Mouse (Mus musculus) kidney, embryonic 14.5 days (tissue): ENCODE measurements around the gene Map2k6. TPM values are rescaled to one million over a fixed set of nuclear protein-coding genes. Genes with fewer than 3 reads are reported as not detected.

Source experiments
- ATAC-seq: fragments of 200-750 bp; cut with Nextera tagmentation; 2 replicates; pipeline ENCODE4 v1.8.0; 2017; ENCODE audit warnings: moderate number of reproducible peaks, mild to moderate bottlenecking, moderate TSS enrichment, moderate library complexity; ENCODE audit not compliant: low FRiP score, low TSS enrichment
- H3K27ac ChIP-seq: fragments of 300-500 bp; sonication (generic); 2 replicates; pipeline ENCODE4 v1.5.1; 2014; ENCODE audit warnings: low read depth, mild to moderate bottlenecking, low read length, moderate library complexity, mixed read lengths
- H3K27me3 ChIP-seq: fragments of 300-500 bp; sonication (generic); 2 replicates; pipeline ENCODE4 v1.6.1; 2014; ENCODE audit warnings: mild to moderate bottlenecking, low read length; ENCODE audit not compliant: control insufficient read depth, insufficient read depth
- H3K36me3 ChIP-seq: fragments of 300-500 bp; sonication (generic); 2 replicates; pipeline ENCODE4 v1.6.1; 2014; ENCODE audit warnings: low read length, mixed read lengths; ENCODE audit not compliant: control insufficient read depth, insufficient read depth
- H3K4me1 ChIP-seq: fragments of 300-500 bp; sonication (generic); 2 replicates; pipeline ENCODE4 v1.6.1; 2014; ENCODE audit warnings: low read length, mixed read lengths; ENCODE audit not compliant: control insufficient read depth, insufficient read depth
- H3K4me2 ChIP-seq: fragments of 300-500 bp; sonication (generic); replicated peaks from 2 replicates; pipeline ENCODE4 v1.6.1; 2014; ENCODE audit warnings: low read depth, mild to moderate bottlenecking, low read length
- H3K4me3 ChIP-seq: fragments of 300-500 bp; sonication (generic); 2 replicates; pipeline ENCODE4 v1.5.1; 2014; ENCODE audit warnings: mild to moderate bottlenecking, low read length
- H3K9ac ChIP-seq: fragments of 300-500 bp; sonication (generic); 2 replicates; pipeline ENCODE4 v1.6.1; 2014; ENCODE audit warnings: low read depth, mild to moderate bottlenecking, low read length, moderate library complexity
- H3K9me3 ChIP-seq: fragments of 300-500 bp; sonication (generic); 2 replicates; pipeline ENCODE4 v1.6.1; 2016; ENCODE audit warnings: low read length; ENCODE audit not compliant: control insufficient read depth
- WGBS: fragments of 180-500 bp; shearing (Covaris S2); extraction: QIAGEN DNeasy Blood & Tissue Kit; methylation state at CpG from one replicate; pipeline ENCODE4 v1.1.7; 2014; 5-methylcytosine and 5-hydroxymethylcytosine counted together
- polyA plus RNA-seq: library from polyadenylated mRNA; unstranded; fragments of >200 nt; fragmentation: Nextera tagmentation; extraction: Ambion mirVana; gene quantifications from 2 replicates; pipeline ENCODE4 v1.2.1, GENCODE M21; 2014

Map2k6 gene
- polyA plus RNA-seq, 1 experiment from 2014 or later = 26.6 TPM

GRCm38 (mm10) chr11:110453445-110454154 lies 54.7 kb downstream of the Map2k6 start:
- no peaks in the 10 kb centered on the region for H3K27me3 ChIP-seq
- H3K36me3 ChIP-seq = no peaks in the 10 kb centered on the region
- H3K9me3 ChIP-seq = no peaks in the 10 kb centered on the region
- ATAC-seq = no peak
- H3K4me2 ChIP-seq = no peak overlapping the region
- H3K4me1 ChIP-seq = peaks cover 28% of the 10 kb centered on the region
- H3K4me3 ChIP-seq = no peak overlapping the region
- WGBS = 93% methylated on average over 5 of the region's 5 CpGs
- H3K27ac ChIP-seq = no peak overlapping the region
- H3K9ac ChIP-seq = no peak overlapping the region

- Histone ChIP-seq H3K27me3 (no peaks in the 10 kb centered on the region), H3K4me2 (no peak overlapping the region), H3K9me3 (no peaks in the 10 kb centered on the region), H3K4me3 (no peak overlapping the region), H3K4me1 (0 out of 2 replicates have a peak, but pooled peaks cover 3% of the 10 kb centered on the region), H3K36me3 (no peaks in the 10 kb centered on the region), H3K27ac (no peak overlapping the region), H3K9ac (no peak overlapping the region)
- ATAC-seq = no peak
- 79% methylated on average over 7 of the region's 7 CpGs for WGBS
Measured at GRCm38 (mm10) chr11:110457441-110457912, 58.6 kb downstream of the Map2k6 start.

- Histone ChIP-seq H3K4me1 (0 out of 2 replicates have a peak, but pooled peaks cover 3% of the 10 kb centered on the region), H3K9ac (no peak overlapping the region), H3K36me3 (no peaks in the 10 kb centered on the region), H3K4me3 (no peak overlapping the region), H3K4me2 (no peak overlapping the region), H3K9me3 (no peaks in the 10 kb centered on the region), H3K27ac (no peak overlapping the region), H3K27me3 (no peaks in the 10 kb centered on the region)
- no peak for ATAC-seq
- WGBS = 35% methylated on average over 2 of the region's 2 CpGs
Measured at GRCm38 (mm10) chr11:110460480-110460879, 61.6 kb downstream of the Map2k6 start.

- Histone ChIP-seq H3K9ac (no peak overlapping the region), H3K4me1 (0 out of 2 replicates have a peak, but pooled peaks cover 3% of the 10 kb centered on the region), H3K27ac (no peak overlapping the region), H3K27me3 (no peaks in the 10 kb centered on the region), H3K4me2 (no peak overlapping the region), H3K9me3 (no peaks in the 10 kb centered on the region), H3K4me3 (no peak overlapping the region), H3K36me3 (no peaks in the 10 kb centered on the region)
- 95% methylated on average over 17 of the region's 17 CpGs for WGBS
- no peak for ATAC-seq
Measured at GRCm38 (mm10) chr11:110461560-110462331, 62.8 kb downstream of the Map2k6 start.

GRCm38 (mm10) chr11:110462975-110463578 lies 64.2 kb downstream of the Map2k6 start:
- no peak overlapping the region for H3K4me2 ChIP-seq
- WGBS = 88% methylated on average over 8 of the region's 8 CpGs
- H3K27ac ChIP-seq = no peak overlapping the region
- H3K9ac ChIP-seq = no peak overlapping the region
- no peaks in the 10 kb centered on the region for H3K27me3 ChIP-seq
- H3K9me3 ChIP-seq = no peaks in the 10 kb centered on the region
- ATAC-seq = no peak
- no peak overlapping the region for H3K4me3 ChIP-seq
- 0 out of 2 replicates have a peak, but pooled peaks cover 3% of the 10 kb centered on the region for H3K4me1 ChIP-seq
- H3K36me3 ChIP-seq = no peaks in the 10 kb centered on the region

GRCm38 (mm10) chr11:110463801-110464200 lies 64.9 kb downstream of the Map2k6 start:
- Histone ChIP-seq H3K27ac (no peak overlapping the region), H3K9me3 (no peaks in the 10 kb centered on the region), H3K4me2 (no peak overlapping the region), H3K9ac (no peak overlapping the region), H3K36me3 (no peaks in the 10 kb centered on the region), H3K4me1 (0 out of 2 replicates have a peak, but pooled peaks cover 3% of the 10 kb centered on the region), H3K4me3 (no peak overlapping the region), H3K27me3 (no peaks in the 10 kb centered on the region)
- WGBS = 81% methylated on average over 9 of the region's 9 CpGs
- no peak for ATAC-seq

GRCm38 (mm10) chr11:110469054-110469453 lies 70.1 kb downstream of the Map2k6 start:
- Histone ChIP-seq H3K9ac (no peak overlapping the region), H3K4me1 (no peaks in the 10 kb centered on the region), H3K4me2 (no peak overlapping the region), H3K27me3 (no peaks in the 10 kb centered on the region), H3K36me3 (no peaks in the 10 kb centered on the region), H3K4me3 (no peak overlapping the region), H3K9me3 (no peaks in the 10 kb centered on the region), H3K27ac (no peak overlapping the region)
- no peak for ATAC-seq
- 83% methylated on average over 2 of the region's 2 CpGs for WGBS

GRCm38 (mm10) chr11:110470561-110471273 lies 71.8 kb downstream of the Map2k6 start:
- H3K4me1 ChIP-seq = no peaks in the 10 kb centered on the region
- H3K27ac ChIP-seq = no peak overlapping the region
- 77% methylated on average over 8 of the region's 8 CpGs for WGBS
- ATAC-seq = no peak
- H3K9me3 ChIP-seq = no peaks in the 10 kb centered on the region
- no peaks in the 10 kb centered on the region for H3K36me3 ChIP-seq
- no peak overlapping the region for H3K4me3 ChIP-seq
- H3K9ac ChIP-seq = no peak overlapping the region
- no peak overlapping the region for H3K4me2 ChIP-seq
- no peaks in the 10 kb centered on the region for H3K27me3 ChIP-seq
